Mouse (Mus musculus) bone marrow macrophage, adult 2 months (primary cell): ENCODE measurements around the gene Cd209a. TPM values are rescaled to one million over a fixed set of nuclear protein-coding genes. Genes with fewer than 3 reads are reported as not detected.
A peak's percentile ranks its signal among the peaks of the same experiment; 100 is the strongest.
"Not testable (repeated sequence)": the region's sequence is repeated elsewhere in the genome, so short reads cannot be mapped to it uniquely, and the experiment has no call there.

ENCODE experiments used
- H3K27ac ChIP-seq: 2 replicates; pipeline ENCODE4 v1.5.1; 2012; ENCODE audit warnings: low read depth, low read length; ENCODE audit not compliant: insufficient read depth
- H3K4me1 ChIP-seq: 2 replicates; pipeline ENCODE4 v1.6.1; 2012; ENCODE audit warnings: low read length; ENCODE audit not compliant: control insufficient read depth, insufficient read depth
- H3K4me3 ChIP-seq: 2 replicates; pipeline ENCODE4 v1.5.1; 2012; ENCODE audit warnings: mild to moderate bottlenecking, low read length, moderate library complexity; ENCODE audit not compliant: insufficient read depth
- CTCF ChIP-seq: IDR thresholded peaks from 2 replicates; pipeline ENCODE4 v1.5.1; 2012; ENCODE audit warnings: low read depth, mild to moderate bottlenecking, low read length, moderate library complexity
- POLR2A ChIP-seq: IDR thresholded peaks from 2 replicates; pipeline ENCODE4 v1.6.1; 2012; ENCODE audit warnings: mild to moderate bottlenecking, low read depth, low read length, borderline replicate concordance
- polyA plus RNA-seq: library from polyadenylated mRNA; stranded (reverse); fragments of >200 nt; gene quantifications from 2 replicates; pipeline ENCODE4 v1.2.4, GENCODE M21; 2012; ENCODE audit not compliant: missing spikeins, insufficient read depth, insufficient read length

Cd209a gene
- not detected in 2 replicates for polyA plus RNA-seq

- H3K27ac ChIP-seq, result no peak within 1 kb of the TSS
- no peak for TF ChIP-seq POLR2A
- TF ChIP-seq CTCF, result no peak
- H3K4me1 ChIP-seq, result no peaks in the 10 kb centered on the region
- no peak within 1 kb of the TSS for H3K4me3 ChIP-seq
Measured at GRCm38 (mm10) chr8:3748761-3749160, at the start of gene Cd209a. Gene Cd209a (minus strand): TSS chr8:3748984.

GRCm38 (mm10) chr8:3768641-3769040 lies 19.9 kb upstream of the Cd209a start:
- not testable (repeated sequence) for H3K4me3 ChIP-seq, H3K4me1 ChIP-seq, H3K27ac ChIP-seq

- H3K27ac ChIP-seq, result no peak overlapping the region
- H3K4me3 ChIP-seq, result no peak overlapping the region
- no peaks in the 10 kb centered on the region for H3K4me1 ChIP-seq
- TF ChIP-seq CTCF (no peak), POLR2A (no peak)
Measured at GRCm38 (mm10) chr8:3754261-3754850, 5.6 kb upstream of the Cd209a start.

DNA sequence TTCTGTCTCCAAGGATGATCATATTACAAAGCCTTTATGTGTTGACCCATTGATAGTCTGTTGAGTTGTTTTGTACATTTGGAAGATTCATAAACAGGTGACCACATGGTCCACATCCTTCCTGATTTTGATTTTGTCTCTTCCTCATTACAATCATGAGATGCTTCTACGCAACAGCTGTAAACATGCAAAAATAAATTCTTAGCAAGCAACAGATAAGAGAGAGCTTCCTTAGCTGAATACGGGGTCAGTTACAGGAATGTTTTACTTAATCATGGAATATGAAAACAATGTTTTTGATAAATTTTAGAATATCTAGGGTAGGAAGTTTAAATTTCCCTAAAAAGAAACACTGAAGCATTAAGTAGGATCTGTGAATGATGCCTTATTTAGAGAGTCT lies 11.8 kb downstream of the Cd209a start:
- no peak overlapping the region for H3K4me3 ChIP-seq
- no peaks in the 10 kb centered on the region for H3K4me1 ChIP-seq
- TF ChIP-seq POLR2A (no peak), CTCF (no peak)
- H3K27ac ChIP-seq, result no peak overlapping the region

- no peak for TF ChIP-seq POLR2A
- no peak for TF ChIP-seq CTCF
- Histone ChIP-seq H3K4me3 (no peak overlapping the region), H3K27ac (no peak overlapping the region), H3K4me1 (no peaks in the 10 kb centered on the region)
Measured at GRCm38 (mm10) chr8:3735599-3735998, 13.2 kb downstream of the Cd209a start.

GRCm38 (mm10) chr8:3734084-3734483 lies 14.7 kb downstream of the Cd209a start:
- H3K4me1 ChIP-seq, result no peaks in the 10 kb centered on the region
- H3K27ac ChIP-seq, result no peak overlapping the region
- TF ChIP-seq POLR2A (no peak), CTCF (no peak)
- no peak overlapping the region for H3K4me3 ChIP-seq

DNA sequence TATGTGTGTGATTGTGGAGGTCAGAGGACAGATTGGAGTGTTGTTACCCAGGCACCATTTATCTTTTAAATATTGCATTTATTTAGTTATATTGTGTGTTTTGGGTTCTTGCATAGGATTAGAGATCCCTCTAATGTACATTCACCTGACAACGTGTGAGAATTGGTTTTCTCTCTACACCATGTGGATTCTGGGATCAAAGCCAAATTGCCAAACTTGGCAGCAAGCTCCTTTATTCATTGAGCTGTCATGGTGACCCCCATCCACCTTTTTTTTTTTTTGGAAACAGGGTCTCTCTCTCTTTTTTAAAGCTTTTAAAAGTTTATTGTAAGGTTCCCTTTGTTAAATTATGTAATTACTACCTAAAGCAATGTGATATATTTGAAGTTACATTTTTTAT lies 27.7 kb downstream of the Cd209a start:
- Histone ChIP-seq H3K4me1 (no peaks in the 10 kb centered on the region), H3K4me3 (no peak overlapping the region), H3K27ac (no peak overlapping the region)
- TF ChIP-seq CTCF (no peak), POLR2A (no peak)

GRCm38 (mm10) chr8:3720551-3720950 lies 28.2 kb downstream of the Cd209a start, which contains the start of gene Clec4g:
Gene Clec4g (minus strand): TSS chr8:3720651.
- Histone ChIP-seq H3K27ac (no peak within 1 kb of the TSS), H3K4me3 (no peak within 1 kb of the TSS), H3K4me1 (no peaks in the 10 kb centered on the region)
- TF ChIP-seq CTCF, result no peak
- no peak for TF ChIP-seq POLR2A

- peak; percentile 98 for TF ChIP-seq CTCF
- no peak for TF ChIP-seq POLR2A
Measured at GRCm38 (mm10) chr8:3718559-3718958, 30.2 kb downstream of the Cd209a start.

DNA sequence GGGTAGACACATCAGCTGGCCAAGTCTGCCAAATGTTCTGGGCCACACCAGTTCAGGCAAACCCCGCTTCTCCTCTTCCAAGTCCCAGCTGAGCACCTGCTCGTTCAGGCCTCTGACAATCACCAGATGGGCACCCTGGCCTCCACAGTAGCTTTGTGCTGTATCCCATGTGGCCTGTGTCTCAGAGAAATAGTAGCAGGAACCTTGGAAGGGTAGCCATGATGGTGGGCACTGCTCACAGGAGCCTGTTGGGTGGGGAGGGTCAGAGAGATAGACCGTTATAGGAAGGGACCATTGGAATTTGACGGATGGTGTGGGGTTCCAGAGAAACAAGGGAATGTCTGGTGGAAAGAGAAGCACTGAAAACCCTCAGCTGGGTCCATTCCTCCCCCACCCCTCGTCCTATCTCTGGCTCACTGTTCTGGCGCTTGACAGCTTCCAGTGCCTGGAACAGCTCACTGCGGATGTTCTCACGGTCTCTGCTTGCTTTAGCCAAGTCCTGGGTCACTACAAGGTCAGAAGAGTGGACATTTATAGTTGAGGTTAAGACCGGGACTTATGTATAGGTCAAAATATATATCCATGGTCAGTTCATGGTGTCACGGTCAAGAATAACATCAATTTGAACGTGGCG lies 31.3 kb downstream of the Cd209a start:
- H3K4me1 ChIP-seq, result peaks cover 2% of the 10 kb centered on the region
- TF ChIP-seq POLR2A (no peak), CTCF (no peak)
- no peak overlapping the region for H3K27ac ChIP-seq
- no peak overlapping the region for H3K4me3 ChIP-seq

More at GRCm38 (mm10) chr8:3718559-3718958, 30.2 kb downstream of the Cd209a start:
- no peak overlapping the region for H3K27ac ChIP-seq
- H3K4me1 ChIP-seq, result no peaks in the 10 kb centered on the region
- H3K4me3 ChIP-seq, result no peak overlapping the region
